Mouse (Mus musculus): ENCODE data around the gene Dlg2. TPM values are rescaled to one million over a fixed set of nuclear protein-coding genes. Genes with fewer than 3 reads are reported as not detected.

The Dlg2 gene
- polyA plus RNA-seq, 1 experiment from 2014 or later = 30.0 TPM

DNA sequence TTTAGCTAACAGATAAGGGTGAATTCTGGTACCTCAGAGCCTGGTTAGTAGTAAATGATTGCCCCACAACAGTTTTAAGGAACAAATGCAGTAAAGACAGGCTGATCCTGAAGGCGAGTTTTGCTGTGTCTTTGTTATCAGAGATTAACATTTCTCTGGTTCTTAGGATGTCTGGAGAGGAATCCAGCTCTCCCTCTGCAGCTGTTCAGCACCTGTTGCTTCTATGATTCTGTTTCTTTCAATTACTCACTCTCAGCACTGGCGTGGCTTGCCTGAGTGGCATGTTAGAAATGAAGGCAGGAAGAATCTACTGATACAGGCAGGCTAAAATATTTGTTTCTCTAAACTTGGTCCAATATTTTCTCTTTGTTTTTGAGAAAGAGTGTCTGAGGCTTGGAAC, 133.3 kb downstream of the Dlg2 start:
- ATAC-seq (ENCODE audit: low FRiP score) (no peak), DNase-seq (ENCODE audit: low spot score) (no peak)
- Histone ChIP-seq H3K9me3 (ENCODE audit: control insufficient read depth, low read length) (no peaks in the 10 kb centered on the region), H3K27me3 (ENCODE audit: control insufficient read depth, insufficient read depth, low read length) (no peaks in the 10 kb centered on the region), H3K9ac (no peak overlapping the region), H3K4me3 (replicated peaks; ENCODE audit: low read length) (no peak overlapping the region), H3K36me3 (replicated peaks; ENCODE audit: control insufficient read depth, insufficient read depth) (no peaks in the 10 kb centered on the region), H3K4me2 (replicated peaks) (no peak overlapping the region), H3K4me1 (replicated peaks; ENCODE audit: control insufficient read depth, insufficient read depth, low read length) (no peaks in the 10 kb centered on the region), H3K27ac (no peak overlapping the region)
- 69% methylated on average over 2 of the region's 2 CpGs for WGBS

DNA sequence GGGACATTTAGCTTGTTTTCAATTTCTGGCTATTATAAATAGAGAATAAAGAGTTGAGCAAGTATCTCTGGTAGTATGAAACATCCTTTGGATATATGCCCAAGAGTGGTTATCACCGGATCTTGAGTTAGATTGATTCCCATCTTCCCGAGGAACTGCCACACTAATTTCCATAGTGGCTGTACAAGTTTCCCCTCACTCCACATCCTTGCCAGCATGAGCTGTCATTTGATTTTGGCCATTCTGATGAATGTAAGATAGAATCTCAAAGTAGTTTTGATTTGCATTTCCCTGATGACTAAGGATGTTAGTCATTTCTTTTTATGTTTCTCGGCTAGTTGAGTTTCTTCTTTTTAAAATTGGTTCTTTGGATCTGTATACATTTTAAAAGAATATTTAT, 154.1 kb downstream of the Dlg2 start:
- no peaks in the 10 kb centered on the region for H3K4me1 ChIP-seq (replicated peaks; ENCODE audit: control insufficient read depth, insufficient read depth, low read length)
- WGBS = 87% methylated on average over 3 of the region's 3 CpGs
- no peak overlapping the region for H3K27ac ChIP-seq
- no peaks in the 10 kb centered on the region for H3K36me3 ChIP-seq (replicated peaks; ENCODE audit: control insufficient read depth, insufficient read depth)
- H3K27me3 ChIP-seq (ENCODE audit: control insufficient read depth, insufficient read depth, low read length) = no peaks in the 10 kb centered on the region
- H3K4me3 ChIP-seq (replicated peaks; ENCODE audit: low read length) = no peak overlapping the region
- DNase-seq (ENCODE audit: low spot score) (no peak), ATAC-seq (ENCODE audit: low FRiP score) (no peak)
- no peak overlapping the region for H3K4me2 ChIP-seq (replicated peaks)
- H3K9ac ChIP-seq = no peak overlapping the region
- no peaks in the 10 kb centered on the region for H3K9me3 ChIP-seq (ENCODE audit: control insufficient read depth, low read length)

DNA sequence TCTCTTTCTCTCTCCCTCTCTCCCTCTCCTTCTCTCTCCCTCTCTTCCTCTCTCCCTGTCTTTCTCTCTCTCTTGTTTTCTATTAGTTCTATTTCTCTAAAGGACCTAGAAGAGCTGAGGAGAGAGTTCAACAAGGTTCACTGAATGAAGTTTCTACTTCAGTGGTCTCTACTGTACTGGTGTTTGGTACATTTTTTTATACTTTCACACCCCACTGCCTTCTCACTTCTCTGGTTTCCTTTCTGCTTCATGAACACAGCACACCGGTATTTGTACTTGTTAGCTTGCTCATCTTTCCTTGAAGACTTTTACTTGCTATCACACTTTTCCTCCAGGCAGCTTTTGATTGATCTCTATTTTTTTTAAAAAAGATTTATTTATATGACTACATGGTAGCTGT, 173.0 kb downstream of the Dlg2 start:
- Histone ChIP-seq H3K27me3 (ENCODE audit: control insufficient read depth, insufficient read depth, low read length) (no peaks in the 10 kb centered on the region), H3K36me3 (replicated peaks; ENCODE audit: control insufficient read depth, insufficient read depth) (no peaks in the 10 kb centered on the region), H3K4me2 (replicated peaks) (no peak overlapping the region), H3K4me1 (replicated peaks; ENCODE audit: control insufficient read depth, insufficient read depth, low read length) (no peaks in the 10 kb centered on the region), H3K9me3 (ENCODE audit: control insufficient read depth, low read length) (no peaks in the 10 kb centered on the region), H3K27ac (no peak overlapping the region), H3K9ac (no peak overlapping the region), H3K4me3 (replicated peaks; ENCODE audit: low read length) (no peak overlapping the region)
- 91% methylated on average over 1 of the region's 1 CpGs for WGBS
- DNase-seq (ENCODE audit: low spot score) (no peak), ATAC-seq (ENCODE audit: low FRiP score) (no peak)

DNA sequence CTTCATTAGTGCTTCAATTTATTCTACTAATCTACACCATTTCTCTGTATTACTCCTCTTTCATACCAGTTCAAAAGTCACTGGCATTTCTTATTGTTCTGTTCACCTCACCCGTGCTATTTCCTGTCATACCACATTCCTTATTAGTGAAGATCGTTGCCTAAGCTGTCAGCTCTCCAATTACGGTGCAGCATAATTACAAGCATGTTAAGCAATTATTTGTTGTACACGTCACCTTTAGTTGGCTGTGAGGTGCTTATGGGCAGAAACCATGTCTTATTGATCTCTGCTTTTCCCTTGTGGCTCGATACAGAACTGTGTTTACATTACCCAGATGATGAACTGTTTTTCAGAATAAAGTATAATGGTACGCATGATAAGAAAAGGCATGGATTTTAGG, 174.7 kb downstream of the Dlg2 start:
- DNase-seq (ENCODE audit: low spot score) (no peak), ATAC-seq (ENCODE audit: low FRiP score) (no peak)
- H3K9me3 ChIP-seq (ENCODE audit: control insufficient read depth, low read length) = no peaks in the 10 kb centered on the region
- no peak overlapping the region for H3K4me2 ChIP-seq (replicated peaks)
- no peak overlapping the region for H3K9ac ChIP-seq
- WGBS = 53% methylated on average over 6 of the region's 6 CpGs
- no peak overlapping the region for H3K4me3 ChIP-seq (replicated peaks; ENCODE audit: low read length)
- no peaks in the 10 kb centered on the region for H3K36me3 ChIP-seq (replicated peaks; ENCODE audit: control insufficient read depth, insufficient read depth)
- H3K4me1 ChIP-seq (replicated peaks; ENCODE audit: control insufficient read depth, insufficient read depth, low read length) = no peaks in the 10 kb centered on the region
- no peaks in the 10 kb centered on the region for H3K27me3 ChIP-seq (ENCODE audit: control insufficient read depth, insufficient read depth, low read length)
- H3K27ac ChIP-seq = no peak overlapping the region

DNA sequence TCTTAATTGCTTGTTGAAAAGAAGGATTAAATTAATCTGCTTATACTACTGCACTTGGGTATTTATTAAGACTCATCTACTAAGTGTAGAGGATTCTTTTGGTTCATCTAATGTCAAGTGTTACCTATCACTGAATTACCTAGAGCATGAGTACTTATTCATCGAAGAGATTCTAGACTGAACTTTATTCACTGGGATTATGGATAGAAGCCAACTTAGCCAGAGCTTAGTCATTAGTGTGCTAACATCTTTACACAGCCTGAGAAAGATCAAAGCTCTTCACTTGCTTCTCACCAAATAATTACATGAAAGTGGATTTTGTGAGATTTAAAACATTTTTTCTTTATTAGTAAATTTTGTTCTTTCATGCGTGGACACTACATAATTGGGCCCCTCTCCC, 175.1 kb downstream of the Dlg2 start:
- H3K27me3 ChIP-seq (ENCODE audit: control insufficient read depth, insufficient read depth, low read length) = no peaks in the 10 kb centered on the region
- no peaks in the 10 kb centered on the region for H3K4me1 ChIP-seq (replicated peaks; ENCODE audit: control insufficient read depth, insufficient read depth, low read length)
- WGBS = 85% methylated on average over 2 of the region's 2 CpGs
- H3K36me3 ChIP-seq (replicated peaks; ENCODE audit: control insufficient read depth, insufficient read depth) = no peaks in the 10 kb centered on the region
- no peak overlapping the region for H3K4me3 ChIP-seq (replicated peaks; ENCODE audit: low read length)
- no peak overlapping the region for H3K9ac ChIP-seq
- no peaks in the 10 kb centered on the region for H3K9me3 ChIP-seq (ENCODE audit: control insufficient read depth, low read length)
- DNase-seq (ENCODE audit: low spot score) = no peak
- H3K4me2 ChIP-seq (replicated peaks) = no peak overlapping the region
- H3K27ac ChIP-seq = no peak overlapping the region
- no peak for ATAC-seq (ENCODE audit: low FRiP score)

DNA sequence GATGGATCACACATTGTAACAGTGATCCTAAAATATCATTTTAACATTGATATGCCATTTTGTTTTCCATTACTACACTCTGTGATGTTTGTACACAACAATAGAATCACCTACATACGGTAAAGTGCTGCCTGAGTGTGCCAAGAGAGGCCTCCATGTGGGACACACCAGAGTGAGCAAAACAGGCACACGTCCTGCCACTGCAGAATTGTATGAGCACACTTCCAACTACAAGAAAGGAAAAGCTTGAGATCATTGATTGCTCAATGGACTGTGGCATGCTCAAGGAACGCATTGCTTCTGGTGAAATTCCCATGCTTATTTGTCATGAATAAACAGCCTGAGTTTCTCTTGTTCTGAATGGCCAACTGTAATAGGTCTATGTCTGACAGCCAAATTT, 182.1 kb downstream of the Dlg2 start:
- no peaks in the 10 kb centered on the region for H3K27me3 ChIP-seq (ENCODE audit: control insufficient read depth, insufficient read depth, low read length)
- WGBS = 50% methylated on average over 3 of the region's 3 CpGs
- no peak for ATAC-seq (ENCODE audit: low FRiP score)

DNA sequence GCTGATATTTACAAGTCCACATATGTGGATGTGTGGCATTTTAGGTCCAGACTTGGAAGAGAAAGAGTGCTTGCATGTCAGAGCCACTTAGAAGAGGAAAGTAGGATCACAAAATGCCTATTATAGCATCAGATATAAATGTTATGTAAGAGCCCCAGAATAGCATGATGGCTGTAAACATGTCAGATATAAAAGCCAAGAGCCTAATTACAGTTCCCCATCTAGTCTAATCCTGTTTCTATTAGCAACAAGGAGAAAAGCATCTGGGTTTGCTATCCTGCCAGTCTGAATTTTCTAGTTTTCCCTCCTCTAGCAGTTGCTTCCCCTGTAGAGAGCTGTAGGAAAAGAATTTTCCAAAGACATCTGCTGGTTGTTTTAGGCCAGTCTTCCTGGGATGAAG, 217.6 kb downstream of the Dlg2 start:
- no peaks in the 10 kb centered on the region for H3K4me1 ChIP-seq (replicated peaks; ENCODE audit: control insufficient read depth, insufficient read depth, low read length)
- H3K36me3 ChIP-seq (replicated peaks; ENCODE audit: control insufficient read depth, insufficient read depth) = no peaks in the 10 kb centered on the region
- H3K9me3 ChIP-seq (ENCODE audit: control insufficient read depth, low read length) = no peaks in the 10 kb centered on the region
- H3K9ac ChIP-seq = no peak overlapping the region
- no peaks in the 10 kb centered on the region for H3K27me3 ChIP-seq (ENCODE audit: control insufficient read depth, insufficient read depth, low read length)
- no peak for ATAC-seq (ENCODE audit: low FRiP score)
- H3K4me3 ChIP-seq (replicated peaks; ENCODE audit: low read length) = no peak overlapping the region
- H3K27ac ChIP-seq = no peak overlapping the region
- no peak for DNase-seq (ENCODE audit: low spot score)
- no peak overlapping the region for H3K4me2 ChIP-seq (replicated peaks)

More for the DNA sequence above, 182.1 kb downstream of the Dlg2 start:
- H3K36me3 ChIP-seq (replicated peaks; ENCODE audit: control insufficient read depth, insufficient read depth) = no peaks in the 10 kb centered on the region
- no peaks in the 10 kb centered on the region for H3K9me3 ChIP-seq (ENCODE audit: control insufficient read depth, low read length)
- DNase-seq (ENCODE audit: low spot score) = no peak
- no peaks in the 10 kb centered on the region for H3K4me1 ChIP-seq (replicated peaks; ENCODE audit: control insufficient read depth, insufficient read depth, low read length)
- H3K4me3 ChIP-seq (replicated peaks; ENCODE audit: low read length) = no peak overlapping the region
- no peak overlapping the region for H3K4me2 ChIP-seq (replicated peaks)
- H3K27ac ChIP-seq = no peak overlapping the region
- no peak overlapping the region for H3K9ac ChIP-seq

DNA sequence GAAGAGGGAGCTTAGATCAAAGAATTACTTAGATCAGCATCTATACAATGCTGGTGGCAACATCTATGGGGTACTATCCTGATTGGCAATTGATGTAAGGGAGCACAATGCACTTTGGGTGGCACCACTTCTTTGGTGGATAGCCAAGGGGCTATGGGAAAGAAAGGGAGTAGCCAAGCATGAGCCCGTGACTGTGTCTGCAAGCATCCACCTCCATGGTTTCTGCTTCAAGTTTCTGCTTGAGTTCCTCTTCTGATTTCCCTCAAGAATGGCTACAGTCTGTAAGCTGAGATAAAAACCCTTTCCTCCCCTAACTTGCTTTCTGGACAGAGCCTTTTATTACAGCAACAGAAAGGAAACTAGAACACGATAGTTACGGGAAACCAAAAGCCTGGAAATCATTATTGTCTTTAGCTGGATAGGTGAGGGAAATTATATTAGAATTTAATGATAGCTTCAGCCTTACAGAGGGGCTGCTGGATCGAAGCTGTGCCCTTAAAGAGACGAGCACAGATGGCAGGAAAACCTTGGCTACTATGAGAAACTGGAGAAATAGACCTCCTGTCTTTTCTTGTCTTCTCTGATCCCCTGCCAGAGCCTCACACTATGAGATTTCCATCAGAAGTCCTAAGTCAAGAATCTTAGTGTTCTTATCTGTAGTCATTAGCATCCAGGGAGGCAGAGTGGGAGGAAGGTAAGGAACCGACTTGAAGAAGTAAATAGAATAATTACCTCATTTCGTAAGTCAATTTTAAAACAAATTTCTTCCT, 219.9 kb downstream of the Dlg2 start:
- DNase-seq (ENCODE audit: low spot score) (no peak), ATAC-seq (ENCODE audit: low FRiP score) (no peak)
- WGBS = 48% methylated on average over 7 of the region's 7 CpGs

DNA sequence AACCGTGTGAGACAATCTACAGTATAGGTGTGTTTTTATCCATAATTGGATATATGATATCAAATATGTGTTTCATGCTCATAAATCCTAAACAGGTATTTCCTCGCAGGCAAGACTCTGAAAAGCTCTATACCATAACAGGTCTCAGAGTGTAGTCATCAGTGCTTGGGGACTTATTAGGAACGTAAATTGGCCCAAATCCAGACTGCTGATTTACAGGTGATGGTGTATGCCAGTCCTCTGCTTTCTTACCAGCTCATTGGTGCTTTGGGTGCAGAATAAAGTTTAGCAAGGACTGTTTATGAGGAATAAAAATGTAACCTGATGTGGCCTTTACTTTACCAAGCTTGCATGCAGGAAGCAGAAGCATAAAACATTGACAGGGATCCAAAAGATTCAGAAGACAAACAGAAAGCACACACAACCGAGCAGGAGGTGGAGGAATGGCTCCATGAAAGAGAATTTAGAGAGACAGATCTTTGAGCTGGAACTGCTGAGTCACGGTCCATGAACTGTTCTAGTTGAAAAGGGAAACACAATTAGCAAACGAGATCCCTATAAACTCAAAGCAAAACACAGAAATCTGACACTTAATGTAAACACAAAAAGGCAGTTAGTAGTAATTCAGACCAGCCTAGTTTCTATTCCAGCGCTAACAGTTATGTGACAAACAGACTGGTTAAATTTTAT, 226.8 kb downstream of the Dlg2 start:
- WGBS = 72% methylated on average over 7 of the region's 7 CpGs

More for the DNA sequence above, 219.9 kb downstream of the Dlg2 start:
- no peak overlapping the region for H3K9ac ChIP-seq
- no peaks in the 10 kb centered on the region for H3K9me3 ChIP-seq (ENCODE audit: control insufficient read depth, low read length)
- H3K36me3 ChIP-seq (replicated peaks; ENCODE audit: control insufficient read depth, insufficient read depth) = no peaks in the 10 kb centered on the region
- H3K4me2 ChIP-seq (replicated peaks) = no peak overlapping the region
- no peaks in the 10 kb centered on the region for H3K4me1 ChIP-seq (replicated peaks; ENCODE audit: control insufficient read depth, insufficient read depth, low read length)
- H3K27ac ChIP-seq = no peak overlapping the region
- H3K27me3 ChIP-seq (ENCODE audit: control insufficient read depth, insufficient read depth, low read length) = no peaks in the 10 kb centered on the region
- H3K4me3 ChIP-seq (replicated peaks; ENCODE audit: low read length) = no peak overlapping the region

More for the DNA sequence above, 226.8 kb downstream of the Dlg2 start:
- Histone ChIP-seq H3K4me3 (replicated peaks; ENCODE audit: low read length) (no peak overlapping the region), H3K4me1 (replicated peaks; ENCODE audit: control insufficient read depth, insufficient read depth, low read length) (no peaks in the 10 kb centered on the region), H3K4me2 (replicated peaks) (no peak overlapping the region), H3K9ac (no peak overlapping the region), H3K27ac (no peak overlapping the region), H3K36me3 (replicated peaks; ENCODE audit: control insufficient read depth, insufficient read depth) (no peaks in the 10 kb centered on the region), H3K9me3 (ENCODE audit: control insufficient read depth, low read length) (no peaks in the 10 kb centered on the region), H3K27me3 (ENCODE audit: control insufficient read depth, insufficient read depth, low read length) (no peaks in the 10 kb centered on the region)
- ATAC-seq (ENCODE audit: low FRiP score) (no peak), DNase-seq (ENCODE audit: low spot score) (no peak)

Measured in hindbrain, embryonic 14.5 days (tissue).